9 mouse cellular contexts compared by ENCODE assay signal in genomic region chr17:24717943-24718342, GRCm38 (mm10). TPM values are rescaled to one million over a fixed set of nuclear protein-coding genes. Genes with fewer than 3 reads are reported as not detected.
DNase-seq lines count a peak whose midpoint lies in the region; ATAC-seq and TF ChIP-seq lines count a peak whose summit lies in the region.
"Had no signal": no experiment of that assay in that cellular context is flagged by ENCODE, and none has a peak within 500 bp of the region (broad histone marks: within the 10 kb centered on the region; RNA-seq: fewer than 3 reads in every experiment).

Gene Rnf151 (minus strand): TSS chr17:24718063.
Gene Rps2 (plus strand): TSS chr17:24718116.

- TF ChIP-seq RAD21 in MEL (IDR thresholded peaks at IDR 0.05; ENCODE audit: low read depth, low read length) = no peak

- no peak for TF ChIP-seq CTCF in MEL (IDR thresholded peaks at IDR 0.05 in 2 of 3, conservative IDR thresholded peaks at IDR 0.05 in 1 of 3; ENCODE audit: control insufficient read depth in 1 of 3, insufficient read depth in 1 of 3, low read depth in 2 of 3, low read length in 3 of 3, poor library complexity in 1 of 3, severe bottlenecking in 1 of 3)

- TF ChIP-seq POLR2A in MEL (IDR thresholded peaks at IDR 0.05; ENCODE audit: control insufficient read depth in 1 of 2, insufficient read depth in 1 of 2, low read depth in 1 of 2, low read length in 2 of 2, poor library complexity in 1 of 2) = no peak; a peak in 1 of 4 replicates

- no peak within 1 kb of the TSS for H3K9ac ChIP-seq in heart, embryonic 15.5 days
- peak within 1 kb of the TSS; percentile 98 for H3K9ac ChIP-seq in MEL (ENCODE audit: control insufficient read depth, low read depth, low read length, poor library complexity, severe bottlenecking)
- peak within 1 kb of the TSS; percentile 90; the same call in 1 of the 2 replicates for H3K9ac ChIP-seq in hindbrain, embryonic 13.5 days
- H3K9ac ChIP-seq in midbrain, embryonic 12.5 days (replicated peaks) = 0 out of 2 replicates have a peak within 1 kb of the TSS, but pooled peaks have one; percentile 81

- no peak for DNase-seq in heart, postnatal 10 days
- peak; percentile 31 for DNase-seq in MEL (ENCODE audit: low read depth, low spot score)
- no peak for DNase-seq in urinary bladder, postnatal 25 days (ENCODE audit: low spot score)
- DNase-seq in ovary, adult 18-20 months (ENCODE audit: low spot score) = no peak
- DNase-seq: cerebellum, adult 11 months had no signal

- H3K79me2 ChIP-seq in MEL (ENCODE audit: control insufficient read depth, insufficient read depth, low read length, poor library complexity) = peaks cover 40% of the 10 kb centered on the region

- H3K4me2 ChIP-seq in heart, embryonic 15.5 days = peak within 1 kb of the TSS; percentile 64
- peak within 1 kb of the TSS; percentile 67 for H3K4me2 ChIP-seq in hindbrain, embryonic 13.5 days
- H3K4me2 ChIP-seq in midbrain, embryonic 12.5 days (replicated peaks) = peak within 1 kb of the TSS; percentile 81

- no peak for ATAC-seq in heart, embryonic 15.5 days (replicated peaks; ENCODE audit: insufficient number of reproducible peaks, insufficient read depth, low FRiP score, low read depth)
- ATAC-seq in hindbrain, embryonic 13.5 days (ENCODE audit: low FRiP score) = no peak
- ATAC-seq in midbrain, embryonic 12.5 days (ENCODE audit: low FRiP score, low read depth) = no peak
- ATAC-seq in granulocyte monocyte progenitor cell, adult 5-6 weeks (replicated peaks; ENCODE audit: poor library complexity, severe bottlenecking) = no peak

- no peak for TF ChIP-seq EP300 in MEL (IDR thresholded peaks at IDR 0.05; ENCODE audit: low read depth in 1 of 2, low read length in 2 of 2)

- intact Hi-C loops in heart, postnatal 10 days (cut with DNase I) = no loop called here

- WGBS in heart, embryonic 15.5 days = 77% methylated on average over 4 of the region's 4 CpGs
- WGBS in hindbrain, embryonic 13.5 days = 79% methylated on average over 4 of the region's 4 CpGs
- 80% methylated on average over 4 of the region's 4 CpGs for WGBS in midbrain, embryonic 12.5 days

- H3K9me3 ChIP-seq in heart, embryonic 15.5 days (replicated peaks) = no peaks in the 10 kb centered on the region
- no peaks in the 10 kb centered on the region for H3K9me3 ChIP-seq in MEL (replicated peaks; ENCODE audit: insufficient read depth, low read length)
- H3K9me3 ChIP-seq in hindbrain, embryonic 13.5 days = no peaks in the 10 kb centered on the region
- H3K9me3 ChIP-seq in midbrain, embryonic 12.5 days = no peaks in the 10 kb centered on the region

- no peak within 1 kb of the TSS for H3K27ac ChIP-seq in heart, embryonic 15.5 days
- peak within 1 kb of the TSS; percentile 6 for H3K27ac ChIP-seq in MEL (ENCODE audit: control insufficient read depth, low read depth, low read length)
- H3K27ac ChIP-seq in hindbrain, embryonic 13.5 days = no peak within 1 kb of the TSS
- H3K27ac ChIP-seq in midbrain, embryonic 12.5 days (replicated peaks) = no peak within 1 kb of the TSS

- H3K4me1 ChIP-seq in heart, embryonic 15.5 days (replicated peaks) = peaks cover 25% of the 10 kb centered on the region
- peaks cover 0 to 7% of the 10 kb centered on the region in 2 experiments; a peak in 1 of 4 replicates for H3K4me1 ChIP-seq in MEL (ENCODE audit: control insufficient read depth in 1 of 2, insufficient read depth in 2 of 2, low read length in 2 of 2)
- H3K4me1 ChIP-seq in hindbrain, embryonic 13.5 days (replicated peaks) = peaks cover 30% of the 10 kb centered on the region
- H3K4me1 ChIP-seq in midbrain, embryonic 12.5 days = peaks cover 26% of the 10 kb centered on the region

- no peaks in the 10 kb centered on the region for H3K27me3 ChIP-seq in heart, embryonic 15.5 days
- no peaks in the 10 kb centered on the region for H3K27me3 ChIP-seq in MEL (ENCODE audit: control insufficient read depth in 1 of 2, insufficient read depth in 2 of 2, low read length in 2 of 2)
- no peaks in the 10 kb centered on the region for H3K27me3 ChIP-seq in hindbrain, embryonic 13.5 days
- H3K27me3 ChIP-seq in midbrain, embryonic 12.5 days = no peaks in the 10 kb centered on the region

- peaks cover 19% of the 10 kb centered on the region for H3K36me3 ChIP-seq in heart, embryonic 15.5 days
- H3K36me3 ChIP-seq in MEL (ENCODE audit: control insufficient read depth in 1 of 2, insufficient read depth in 2 of 2, low read length in 2 of 2) = peaks cover 5 to 10% of the 10 kb centered on the region in 2 experiments; a peak in 3 of 4 replicates
- H3K36me3 ChIP-seq in hindbrain, embryonic 13.5 days = peaks cover 35% of the 10 kb centered on the region
- H3K36me3 ChIP-seq in midbrain, embryonic 12.5 days = peaks cover 27% of the 10 kb centered on the region

- H3K4me3 ChIP-seq in heart, embryonic 15.5 days = peak within 1 kb of the TSS; percentile 89
- peak within 1 kb of the TSS; percentile 39 to 98 for H3K4me3 ChIP-seq in MEL (ENCODE audit: control insufficient read depth in 1 of 2, insufficient read depth in 1 of 2, low read depth in 2 of 2, low read length in 2 of 2)
- peak within 1 kb of the TSS; percentile 72 for H3K4me3 ChIP-seq in hindbrain, embryonic 13.5 days
- peak within 1 kb of the TSS; percentile 67 for H3K4me3 ChIP-seq in midbrain, embryonic 12.5 days

TF ChIP-seq in MEL, 35 proteins besides CTCF, POLR2A, EP300 and RAD21:
- no peak for TF ChIP-seq HCFC1 (IDR thresholded peaks at IDR 0.05; ENCODE audit: low read depth, low read length)
- TF ChIP-seq MYC (IDR thresholded peaks at IDR 0.05; ENCODE audit: low read depth, low read length) = no peak
- TF ChIP-seq SIN3A (IDR thresholded peaks at IDR 0.05; ENCODE audit: low read length) = no peak
- no peak for TF ChIP-seq TAL1 (IDR thresholded peaks at IDR 0.05; ENCODE audit: low read length)
- TF ChIP-seq MYB (IDR thresholded peaks at IDR 0.05; ENCODE audit: low read depth, low read length) = no peak
- no peak for TF ChIP-seq BHLHE40 (IDR thresholded peaks at IDR 0.05; ENCODE audit: borderline replicate concordance, low read depth, low read length)
- no peak for TF ChIP-seq GATA1 (IDR thresholded peaks at IDR 0.05; ENCODE audit: low read depth, low read length)
- TF ChIP-seq CHD1 (IDR thresholded peaks at IDR 0.05; ENCODE audit: low read depth, low read length) = no peak
- TF ChIP-seq MAZ (IDR thresholded peaks at IDR 0.05; ENCODE audit: low read depth, low read length) = no peak
- no peak for TF ChIP-seq ZC3H11A (IDR thresholded peaks at IDR 0.05; ENCODE audit: low read depth, low read length)
- TF ChIP-seq ZKSCAN1 (IDR thresholded peaks at IDR 0.05; ENCODE audit: low read depth, low read length) = no peak
- no peak; the same call in 1 of the 2 replicates for TF ChIP-seq POLR2AphosphoS2 (IDR thresholded peaks at IDR 0.05; ENCODE audit: low read length)
TF ChIP-seq in MEL: peak in this region for 0.

RNA-seq across cellular contexts. Expression of gene Rnf151, which starts in this region (rescaled TPM):
- 0.13 TPM in 1 of 2 replicates, not detected in the other for polyA plus RNA-seq in heart, embryonic 15.5 days (2015; fragmentation: Nextera tagmentation; extraction: Ambion mirVana)
- total RNA-seq in heart, postnatal 10 days (2021) = not detected
- 0.23 and 0.26 TPM in 2 replicates for total RNA-seq in MEL (2012; rRNA removed)
- under 1 TPM in 1 of 2 experiments, not detected in 1; 0.40 TPM for polyA plus RNA-seq in MEL (2012; ENCODE audit: insufficient read depth in 1 of 2, insufficient read length in 2 of 2, low read depth in 1 of 2, low replicate concordance in 2 of 2, missing spikeins in 1 of 2)
- 0.27 TPM in 1 of 2 replicates, not detected in the other for polyA plus RNA-seq in hindbrain, embryonic 13.5 days (2015; fragmentation: Nextera tagmentation; extraction: Ambion mirVana)
- polyA plus RNA-seq in midbrain, embryonic 12.5 days (2016; fragmentation: Nextera tagmentation; extraction: Ambion mirVana) = 0.24 TPM in 1 of 2 replicates, not detected in the other
- total RNA-seq in granulocyte monocyte progenitor cell, adult 5-6 weeks (2014; fragmentation: Nextera tagmentation) = 1.2 TPM in 1 of 2 replicates, not detected in the other
- total RNA-seq in granulocyte monocyte progenitor cell, adult 5-6 weeks (2017) = not detected in 2 replicates

RNA-seq across cellular contexts. Expression of gene Rps2, which starts in this region (rescaled TPM):
- 770 and 917 TPM in 2 replicates for polyA plus RNA-seq in heart, embryonic 15.5 days (2015; fragmentation: Nextera tagmentation; extraction: Ambion mirVana)
- 100 to 1,000 TPM; 730 to 736 TPM for total RNA-seq in heart, postnatal 10 days (2021)
- 3,755 and 4,516 TPM in 2 replicates for total RNA-seq in MEL (2012; rRNA removed)
- polyA plus RNA-seq in MEL (2012; ENCODE audit: insufficient read depth in 1 of 2, insufficient read length in 2 of 2, low read depth in 1 of 2, low replicate concordance in 2 of 2, missing spikeins in 1 of 2) = 1,000 to 10,000 TPM in 1 of 2 experiments, not detected in 1; 1,852 TPM
- 782 and 783 TPM in 2 replicates for polyA plus RNA-seq in hindbrain, embryonic 13.5 days (2015; fragmentation: Nextera tagmentation; extraction: Ambion mirVana)
- 892 and 929 TPM in 2 replicates for polyA plus RNA-seq in midbrain, embryonic 12.5 days (2016; fragmentation: Nextera tagmentation; extraction: Ambion mirVana)
- total RNA-seq in granulocyte monocyte progenitor cell, adult 5-6 weeks (2014; fragmentation: Nextera tagmentation) = 4,639 and 4,919 TPM in 2 replicates
- 1,990 and 2,495 TPM in 2 replicates for total RNA-seq in granulocyte monocyte progenitor cell, adult 5-6 weeks (2017)
